Mouse (Mus musculus) olfactory bulb, adult 2 months (tissue): Measurements from ENCODE around the gene Olfr1012. TPM values are rescaled to one million over a fixed set of nuclear protein-coding genes. Genes with fewer than 3 reads are reported as not detected.

Experiments
- H3K27ac ChIP-seq: fragments of 200-500 bp; 2 replicates; pipeline ENCODE4 v1.5.1; 2012; ENCODE audit warnings: low read depth, low read length; ENCODE audit not compliant: insufficient read depth
- H3K4me1 ChIP-seq: fragments of 200-500 bp; 2 replicates; pipeline ENCODE4 v1.6.1; 2012; ENCODE audit warnings: low read length; ENCODE audit not compliant: control insufficient read depth, insufficient read depth
- H3K4me3 ChIP-seq: fragments of 200-500 bp; 2 replicates; pipeline ENCODE4 v1.5.1; 2012; ENCODE audit warnings: mild to moderate bottlenecking, low read depth, low read length, moderate library complexity; ENCODE audit not compliant: insufficient read depth
- CTCF ChIP-seq: fragments of 200-500 bp; IDR thresholded peaks from 2 replicates; pipeline ENCODE4 v1.5.1; 2012; ENCODE audit warnings: low read depth, mild to moderate bottlenecking, low read length, moderate library complexity; ENCODE audit not compliant: insufficient read depth
- POLR2A ChIP-seq: fragments of 200-500 bp; IDR thresholded peaks from 2 replicates; pipeline ENCODE4 v1.6.1; 2012; ENCODE audit warnings: mild to moderate bottlenecking, low read depth, low read length, moderate library complexity; ENCODE audit not compliant: insufficient read depth
- WGBS: fragments of 180-500 bp; shearing (Covaris S2); methylation state at CpG from one replicate; pipeline ENCODE4 v1.1.7; 2018; 5-methylcytosine and 5-hydroxymethylcytosine counted together
- polyA plus RNA-seq: library from polyadenylated mRNA; stranded (reverse); fragments of >200 nt; gene quantifications from 2 replicates; pipeline ENCODE4 v1.2.4, GENCODE M21; 2012; ENCODE audit warnings: low replicate concordance; ENCODE audit not compliant: missing spikeins, insufficient read depth, insufficient read length

The Olfr1012 gene
- polyA plus RNA-seq = not detected in 2 replicates

DNA sequence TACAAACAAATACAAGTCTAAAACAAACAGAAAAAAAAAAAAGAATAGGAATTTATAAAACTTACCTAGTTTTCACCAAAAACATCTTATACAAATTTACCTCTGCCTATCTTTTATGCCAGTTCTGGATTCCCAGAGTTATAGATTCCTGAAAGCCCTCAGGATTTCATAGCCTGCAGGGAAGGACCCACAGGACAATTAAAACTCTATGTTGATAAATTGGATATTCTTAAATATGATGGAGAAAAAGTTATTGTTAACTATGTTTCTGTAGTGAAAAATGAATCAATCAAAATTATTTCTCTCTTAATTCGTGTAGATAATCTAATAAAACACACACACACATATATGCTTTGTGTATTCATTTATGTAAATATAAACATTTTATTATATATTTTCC is at the start of gene Olfr1012:
Gene Olfr1012, minus strand, starts transcription at position 101 of the 400 bp plus-strand sequence.
- no peak within 1 kb of the TSS for H3K27ac ChIP-seq
- no peak within 1 kb of the TSS for H3K4me3 ChIP-seq
- TF ChIP-seq CTCF = no peak
- TF ChIP-seq POLR2A = no peak
- H3K4me1 ChIP-seq = no peaks in the 10 kb centered on the region
- WGBS = 71% methylated on average over 1 of the region's 1 CpGs

DNA sequence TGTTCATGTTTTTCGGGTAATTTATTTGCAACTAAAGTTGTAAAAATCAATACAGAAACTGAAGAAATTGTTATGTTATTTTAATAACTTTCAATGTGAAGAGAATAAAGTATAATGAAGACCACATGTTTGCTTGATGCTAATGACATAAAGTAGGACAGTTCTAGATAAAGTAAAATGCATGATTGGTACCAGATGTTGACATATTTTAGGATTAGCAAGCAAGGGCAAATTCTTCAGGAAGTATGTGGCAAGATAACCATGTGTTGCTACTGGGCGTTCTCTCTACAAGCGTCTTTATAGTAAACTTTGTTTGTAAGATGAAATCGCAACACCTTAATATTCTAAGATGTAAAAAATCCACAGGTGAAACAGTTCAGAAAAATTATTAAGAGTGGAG is 41.9 kb upstream of the Olfr1012 start:
- Histone ChIP-seq H3K4me3 (no peak overlapping the region), H3K27ac (no peak overlapping the region), H3K4me1 (no peaks in the 10 kb centered on the region)
- TF ChIP-seq CTCF = no peak
- TF ChIP-seq POLR2A = no peak
- 92% methylated on average over 4 of the region's 4 CpGs for WGBS

DNA sequence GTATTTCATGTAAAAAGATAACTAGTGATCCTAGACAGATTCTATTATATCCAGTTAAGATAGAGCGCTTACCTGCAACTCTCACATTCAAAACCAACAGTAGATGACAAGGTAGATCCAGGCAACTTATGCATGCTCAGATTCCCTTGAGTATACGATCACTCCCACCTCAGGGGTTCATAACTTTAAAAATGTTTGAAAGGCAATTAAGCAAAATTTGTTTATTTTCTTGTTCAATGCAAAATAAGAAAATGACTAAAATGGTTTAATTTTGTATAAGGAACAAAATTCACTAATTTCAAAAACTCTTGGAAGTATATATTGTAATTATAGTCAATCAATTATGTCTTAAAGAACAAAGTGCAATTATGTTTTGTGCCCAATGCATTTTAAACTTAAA is 39.9 kb upstream of the Olfr1012 start, which contains the start of gene Olfr1016:
Gene Olfr1016, minus strand, starts transcription at position 101 of the 400 bp plus-strand sequence.
- H3K4me1 ChIP-seq = no peaks in the 10 kb centered on the region
- H3K27ac ChIP-seq = no peak within 1 kb of the TSS
- H3K4me3 ChIP-seq = no peak within 1 kb of the TSS
- WGBS = 93% methylated on average over 2 of the region's 2 CpGs
- no peak for TF ChIP-seq POLR2A
- TF ChIP-seq CTCF = no peak

DNA sequence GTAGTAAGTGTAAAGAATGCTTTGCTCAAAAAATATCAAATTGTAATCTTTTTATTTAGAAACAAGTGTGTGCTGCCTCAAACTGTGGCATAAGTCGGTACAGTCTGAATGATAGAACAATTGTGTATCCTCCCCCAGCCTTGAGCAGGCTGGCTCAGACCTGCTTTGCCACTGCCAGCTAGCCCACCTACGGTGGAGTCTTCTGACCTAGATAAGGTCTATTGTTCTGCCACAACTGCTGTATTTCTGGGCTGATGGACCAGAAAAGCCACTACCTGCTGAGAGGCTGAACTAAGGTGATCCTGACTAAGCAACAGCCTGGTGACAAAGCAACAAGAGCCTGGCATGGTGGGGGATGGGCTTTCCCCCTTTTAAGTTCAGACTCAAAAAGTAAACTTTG is 29.8 kb upstream of the Olfr1012 start:
- Histone ChIP-seq H3K4me1 (no peaks in the 10 kb centered on the region), H3K4me3 (no peak overlapping the region), H3K27ac (no peak overlapping the region)
- TF ChIP-seq POLR2A = no peak
- TF ChIP-seq CTCF = no peak
- WGBS = 11% methylated on average over 2 of the region's 2 CpGs

DNA sequence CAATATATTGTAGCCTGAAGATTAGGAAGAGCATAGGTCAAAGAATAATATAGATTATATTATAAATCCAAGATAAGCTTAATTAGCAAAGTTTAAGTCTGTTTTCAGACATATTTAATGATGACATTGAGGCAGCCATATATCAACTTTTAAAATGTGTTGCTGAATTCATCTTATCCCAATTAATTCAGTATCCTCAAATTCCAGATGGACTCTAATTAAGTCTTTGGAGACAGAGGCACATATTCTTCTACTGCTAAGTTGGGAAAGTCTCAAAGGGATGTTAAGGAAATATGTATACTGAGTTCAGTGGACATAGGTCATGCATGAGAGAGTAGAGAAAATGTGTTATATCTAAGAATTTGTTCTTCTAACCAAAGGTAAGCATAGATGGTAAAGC is 19.2 kb upstream of the Olfr1012 start, which contains the start of gene Olfr1015:
Gene Olfr1015, plus strand, starts transcription at position 301 of the 400 bp plus-strand sequence.
- H3K4me3 ChIP-seq = no peak within 1 kb of the TSS
- no peak within 1 kb of the TSS for H3K27ac ChIP-seq
- H3K4me1 ChIP-seq = no peaks in the 10 kb centered on the region
- TF ChIP-seq POLR2A (no peak), CTCF (no peak)

DNA sequence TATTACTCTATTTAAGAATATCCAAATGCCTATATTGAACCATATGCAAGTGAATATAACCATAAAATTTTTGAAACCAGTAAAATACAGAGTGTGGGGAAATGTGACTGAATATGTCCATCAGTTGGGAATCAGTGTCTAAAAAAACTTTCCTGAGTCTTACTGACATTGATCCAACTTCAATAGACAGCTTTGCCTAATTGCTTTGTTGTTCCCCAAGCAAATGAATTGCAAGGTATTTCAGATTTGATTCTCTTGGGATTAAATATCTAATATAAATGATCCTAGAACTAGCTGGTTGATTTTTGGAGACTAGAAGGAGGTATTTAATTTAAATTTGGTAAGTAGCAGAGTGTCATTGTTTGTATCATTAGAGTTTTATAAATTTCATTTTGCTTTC is 9.8 kb upstream of the Olfr1012 start, which contains the start of gene Olfr1014:
Gene Olfr1014, plus strand, starts transcription at position 301 of the 400 bp plus-strand sequence.
- no peak for TF ChIP-seq POLR2A
- Histone ChIP-seq H3K27ac (no peak within 1 kb of the TSS), H3K4me1 (no peaks in the 10 kb centered on the region), H3K4me3 (no peak within 1 kb of the TSS)

DNA sequence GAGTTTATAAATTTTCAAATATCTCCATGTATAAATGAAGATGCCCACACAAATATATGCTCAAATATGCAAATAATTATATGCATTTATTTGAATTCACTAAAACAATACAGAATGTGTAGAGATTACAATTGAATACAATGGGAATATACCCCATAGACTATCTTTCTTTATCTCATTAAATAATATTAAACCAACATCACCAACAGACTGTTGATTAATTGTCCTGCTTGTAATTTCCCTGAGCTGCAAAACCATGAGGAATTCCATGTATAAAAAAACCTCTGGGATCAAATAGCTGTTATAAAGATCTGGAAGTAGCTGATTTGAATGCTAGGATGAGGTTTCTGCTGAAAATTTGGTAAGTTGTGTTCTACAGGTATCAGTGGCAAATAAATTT is 4.2 kb upstream of the Olfr1012 start, which contains the start of gene Olfr1013:
Gene Olfr1013, plus strand, starts transcription at position 301 of the 400 bp plus-strand sequence.
- H3K27ac ChIP-seq = no peak within 1 kb of the TSS
- TF ChIP-seq POLR2A (no peak), CTCF (no peak)
- no peak within 1 kb of the TSS for H3K4me3 ChIP-seq
- H3K4me1 ChIP-seq = no peaks in the 10 kb centered on the region

DNA sequence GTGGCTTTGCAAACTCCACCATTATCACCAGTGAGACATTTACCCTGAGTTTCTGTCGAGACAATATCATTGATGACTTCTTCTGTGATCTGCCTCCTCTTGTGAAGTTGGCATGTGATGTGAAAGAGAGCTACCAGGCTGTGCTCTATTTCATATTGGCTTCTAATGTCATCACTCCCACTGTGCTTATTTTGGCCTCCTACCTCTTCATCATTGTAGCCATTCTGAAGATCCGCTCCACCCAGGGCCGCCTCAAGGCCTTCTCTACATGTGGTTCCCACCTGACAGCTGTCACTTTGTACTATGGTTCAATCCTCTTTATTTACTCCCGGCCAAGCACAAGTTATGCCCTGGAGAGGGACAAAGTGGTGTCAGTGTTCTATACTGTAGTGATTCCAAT is 8.7 kb downstream of the Olfr1012 start:
- TF ChIP-seq CTCF = no peak
- TF ChIP-seq POLR2A = no peak
- H3K4me1 ChIP-seq = no peaks in the 10 kb centered on the region
- 80% methylated on average over 4 of the region's 4 CpGs for WGBS
- no peak overlapping the region for H3K27ac ChIP-seq
- H3K4me3 ChIP-seq = no peak overlapping the region

DNA sequence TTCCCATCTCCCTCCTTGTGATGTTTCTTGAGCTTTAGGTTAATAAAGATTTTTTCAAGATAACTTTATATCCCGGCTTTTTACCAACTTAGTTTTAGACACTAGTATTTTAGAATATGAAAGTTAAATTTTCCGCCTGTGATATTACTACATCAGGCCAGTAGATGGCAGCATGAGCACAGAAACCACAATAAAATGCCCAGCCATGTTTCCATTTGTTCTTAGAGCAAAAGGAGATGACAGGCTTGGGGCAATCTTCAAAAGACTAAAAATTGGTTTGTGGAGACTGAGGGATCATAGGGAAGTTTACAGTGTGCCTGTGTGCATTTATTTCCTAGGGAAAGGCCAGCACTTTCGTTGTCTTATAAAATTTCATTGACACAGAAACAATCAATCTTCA is 36.8 kb downstream of the Olfr1012 start:
- 11% methylated on average over 3 of the region's 3 CpGs for WGBS
- Histone ChIP-seq H3K4me3 (no peak overlapping the region), H3K27ac (no peak overlapping the region), H3K4me1 (no peaks in the 10 kb centered on the region)
- no peak for TF ChIP-seq POLR2A
- TF ChIP-seq CTCF = no peak

DNA sequence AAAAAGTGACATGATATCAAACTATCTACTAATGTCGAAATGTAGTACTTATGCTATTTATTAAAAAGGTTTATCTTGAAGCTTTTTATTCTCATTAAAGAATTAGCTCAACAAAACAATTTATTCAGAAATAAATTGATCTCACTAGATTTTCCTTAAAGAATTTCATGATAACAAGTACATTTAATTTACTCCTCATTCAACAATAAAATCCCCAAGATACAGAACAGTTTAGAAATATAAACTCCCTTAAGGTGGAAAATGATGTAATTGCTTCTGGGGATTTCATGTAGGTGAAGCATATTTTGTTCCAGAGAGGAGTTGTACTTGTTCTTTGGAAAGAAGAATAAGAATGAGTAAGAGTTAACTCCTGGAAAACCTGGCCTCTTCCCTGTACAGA is 47.4 kb downstream of the Olfr1012 start, which contains the start of gene Olfr1009:
Gene Olfr1009, plus strand, starts transcription at position 301 of the 400 bp plus-strand sequence.
- 95% methylated on average over 1 of the region's 1 CpGs for WGBS
- H3K27ac ChIP-seq = no peak within 1 kb of the TSS
- no peaks in the 10 kb centered on the region for H3K4me1 ChIP-seq
- H3K4me3 ChIP-seq = no peak within 1 kb of the TSS
- TF ChIP-seq CTCF = no peak
- no peak for TF ChIP-seq POLR2A
